Mouse (Mus musculus): ENCODE measurements around the gene Celsr2. TPM values are rescaled to one million over a fixed set of nuclear protein-coding genes. Genes with fewer than 3 reads are reported as not detected.

Gene Celsr2
- total and polyA plus RNA-seq, 2 experiments from 2014 or later = 24.5 to 51.4 TPM

DNA sequence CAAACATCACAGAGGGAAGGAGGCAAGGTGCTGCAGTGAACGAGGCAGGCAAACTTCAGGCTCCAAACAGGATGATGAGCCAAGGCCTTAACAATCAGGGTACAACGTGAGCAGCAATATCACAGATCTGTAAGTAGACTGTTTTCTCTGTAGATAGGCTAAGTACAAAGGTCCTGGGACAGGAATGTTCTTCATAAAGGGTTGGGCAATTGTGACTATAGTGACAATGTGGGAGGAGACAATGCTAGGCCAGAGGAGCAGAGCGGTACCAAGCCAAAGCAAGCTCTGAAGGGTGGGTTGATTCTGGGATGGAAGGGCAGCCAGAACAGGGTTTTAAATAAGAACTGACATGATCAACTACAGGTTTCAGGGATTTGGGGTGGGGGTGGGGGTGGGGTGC lies 47.5 kb downstream of the Celsr2 start:
- Histone ChIP-seq H3K4me1 (ENCODE audit: insufficient read depth) (0 out of 2 replicates have a peak, but pooled peaks cover 4% of the 10 kb centered on the region), H3K9ac (no peak overlapping the region), H3K27ac (ENCODE audit: low read depth, low read length) (no peak overlapping the region), H3K27me3 (ENCODE audit: insufficient read depth, low read length) (no peaks in the 10 kb centered on the region), H3K4me3 (ENCODE audit: low read depth, low read length) (no peak overlapping the region), H3K9me3 (ENCODE audit: low read length) (no peaks in the 10 kb centered on the region), H3K4me2 (ENCODE audit: low read depth) (no peak overlapping the region), H3K36me3 (ENCODE audit: insufficient read depth) (no peaks in the 10 kb centered on the region)
- DNase-seq (no peak), ATAC-seq (no peak)
- no peak for TF ChIP-seq CTCF (IDR thresholded peaks at IDR 0.05; ENCODE audit: low read depth)
- WGBS = 76% methylated on average over 3 of the region's 3 CpGs

DNA sequence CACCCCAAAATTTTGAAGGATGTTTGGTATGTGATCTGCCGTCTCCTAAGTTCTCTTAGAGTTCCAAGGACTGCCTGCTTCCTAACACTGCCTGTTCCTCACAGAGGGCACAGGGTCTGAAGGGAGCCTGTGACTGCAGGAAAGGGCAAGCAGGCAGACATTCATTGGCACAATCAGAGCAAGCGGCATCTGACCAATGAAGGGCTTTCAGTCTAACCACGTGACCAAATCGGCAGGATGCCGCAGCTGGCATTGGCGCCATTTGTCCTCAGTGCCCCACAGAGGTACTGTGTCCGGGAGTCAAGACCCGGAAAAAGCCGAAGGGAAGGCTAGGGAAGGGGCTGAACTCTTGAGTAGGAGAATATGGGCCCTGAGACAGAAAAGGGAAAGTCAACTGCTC lies 48.2 kb downstream of the Celsr2 start:
- Histone ChIP-seq H3K9me3 (ENCODE audit: low read length) (no peaks in the 10 kb centered on the region), H3K27ac (ENCODE audit: low read depth, low read length) (no peak overlapping the region), H3K36me3 (ENCODE audit: insufficient read depth) (no peaks in the 10 kb centered on the region), H3K27me3 (ENCODE audit: insufficient read depth, low read length) (no peaks in the 10 kb centered on the region), H3K9ac (no peak overlapping the region), H3K4me2 (ENCODE audit: low read depth) (no peak overlapping the region), H3K4me3 (ENCODE audit: low read depth, low read length) (no peak overlapping the region), H3K4me1 (ENCODE audit: insufficient read depth) (0 out of 2 replicates have a peak, but pooled peaks cover 4% of the 10 kb centered on the region)
- TF ChIP-seq CTCF (IDR thresholded peaks at IDR 0.05; ENCODE audit: low read depth) = no peak
- DNase-seq (no peak), ATAC-seq (peak; percentile 47; the same call in 1 of the 2 replicates)
- WGBS = 65% methylated on average over 9 of the region's 9 CpGs

- TF ChIP-seq CTCF (IDR thresholded peaks at IDR 0.05; ENCODE audit: low read depth) = no peak
- Histone ChIP-seq H3K27me3 (ENCODE audit: insufficient read depth, low read length) (no peaks in the 10 kb centered on the region), H3K27ac (ENCODE audit: low read depth, low read length) (no peak within 1 kb of the TSS), H3K9ac (no peak within 1 kb of the TSS), H3K4me3 (ENCODE audit: low read depth, low read length) (no peak within 1 kb of the TSS), H3K9me3 (ENCODE audit: low read length) (no peaks in the 10 kb centered on the region), H3K4me2 (ENCODE audit: low read depth) (no peak within 1 kb of the TSS), H3K4me1 (ENCODE audit: insufficient read depth) (0 out of 2 replicates have a peak, but pooled peaks cover 4% of the 10 kb centered on the region), H3K36me3 (ENCODE audit: insufficient read depth) (no peaks in the 10 kb centered on the region; the same call in 1 of the 2 replicates)
- no peak for ATAC-seq
- WGBS = 81% methylated on average over 9 of the region's 9 CpGs
- DNase-seq = no peak
Observed at GRCm38 (mm10) chr3:108364270-108364995, 50.9 kb downstream of the Celsr2 start, which contains the start of gene Mybphl. TSS of gene Mybphl (plus strand) at chr3:108364911.

DNA sequence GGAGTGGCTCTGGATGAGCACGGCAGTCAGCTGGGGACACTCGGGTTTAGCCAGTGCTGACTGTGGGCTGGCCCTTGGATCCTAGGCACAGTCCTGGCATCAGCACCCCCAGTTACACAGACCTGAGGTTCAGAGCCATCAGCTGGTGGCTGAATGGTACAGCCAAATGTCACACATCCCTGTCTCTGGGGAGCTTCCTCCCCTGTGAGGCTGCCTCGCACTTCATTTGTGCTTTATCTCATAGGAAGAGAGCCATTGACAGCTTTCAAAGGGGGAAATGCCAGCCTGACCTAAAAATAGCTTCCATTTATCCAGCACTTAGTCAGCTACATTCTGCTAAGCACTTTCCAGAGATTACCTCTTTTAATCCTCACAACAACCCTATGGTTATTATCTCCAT lies 51.7 kb downstream of the Celsr2 start:
- ATAC-seq (peak; percentile 44), DNase-seq (no peak)
- Histone ChIP-seq H3K4me2 (ENCODE audit: low read depth) (no peak overlapping the region), H3K9ac (no peak overlapping the region), H3K27ac (ENCODE audit: low read depth, low read length) (no peak overlapping the region), H3K4me3 (ENCODE audit: low read depth, low read length) (no peak overlapping the region), H3K4me1 (ENCODE audit: insufficient read depth) (0 out of 2 replicates have a peak, but pooled peaks cover 4% of the 10 kb centered on the region), H3K36me3 (ENCODE audit: insufficient read depth) (no peaks in the 10 kb centered on the region; the same call in 1 of the 2 replicates), H3K9me3 (ENCODE audit: low read length) (no peaks in the 10 kb centered on the region), H3K27me3 (ENCODE audit: insufficient read depth, low read length) (no peaks in the 10 kb centered on the region)
- no peak for TF ChIP-seq CTCF (IDR thresholded peaks at IDR 0.05; ENCODE audit: low read depth)
- WGBS = 61% methylated on average over 3 of the region's 3 CpGs

DNA sequence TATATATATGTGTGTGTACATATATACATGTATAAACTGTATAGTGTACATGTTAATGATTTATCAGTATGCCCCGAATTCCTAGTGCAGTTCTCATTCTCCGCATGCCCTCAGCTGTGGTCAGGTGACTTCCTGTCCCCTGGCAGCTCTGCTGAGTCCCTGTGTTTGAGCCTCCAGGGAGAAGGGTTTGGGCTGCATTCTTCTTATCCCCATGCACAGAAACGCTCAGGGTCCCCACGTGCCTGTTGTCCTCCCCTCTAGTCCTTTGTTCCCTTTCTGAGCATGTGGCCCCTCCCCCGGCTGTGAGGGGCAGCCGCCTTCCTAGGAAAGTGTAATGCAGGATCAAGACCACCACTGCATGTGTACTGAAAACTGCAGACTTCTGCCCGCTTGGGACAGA lies 54.5 kb downstream of the Celsr2 start:
- no peak overlapping the region for H3K27ac ChIP-seq (ENCODE audit: low read depth, low read length)
- no peak overlapping the region for H3K9ac ChIP-seq
- TF ChIP-seq CTCF (IDR thresholded peaks at IDR 0.05; ENCODE audit: low read depth) = no peak
- H3K4me3 ChIP-seq (ENCODE audit: low read depth, low read length) = no peak overlapping the region
- H3K4me1 ChIP-seq (ENCODE audit: insufficient read depth) = 0 out of 2 replicates have a peak, but pooled peaks cover 4% of the 10 kb centered on the region
- H3K27me3 ChIP-seq (ENCODE audit: insufficient read depth, low read length) = no peaks in the 10 kb centered on the region
- peak; percentile 25 for ATAC-seq
- no peak overlapping the region for H3K4me2 ChIP-seq (ENCODE audit: low read depth)
- no peak for DNase-seq
- 17% methylated on average over 7 of the region's 7 CpGs for WGBS
- peaks cover 21% of the 10 kb centered on the region for H3K36me3 ChIP-seq (ENCODE audit: insufficient read depth)
- no peaks in the 10 kb centered on the region for H3K9me3 ChIP-seq (ENCODE audit: low read length)

- 0 out of 2 replicates have a peak, but pooled peaks cover 1% of the 10 kb centered on the region for H3K4me1 ChIP-seq (ENCODE audit: insufficient read depth)
- H3K4me2 ChIP-seq (ENCODE audit: low read depth) = no peak overlapping the region
- no peaks in the 10 kb centered on the region for H3K27me3 ChIP-seq (ENCODE audit: insufficient read depth, low read length)
- DNase-seq (peak; percentile 63), ATAC-seq (peak; percentile 52; the same call in 1 of the 2 replicates)
- peaks cover 45% of the 10 kb centered on the region for H3K36me3 ChIP-seq (ENCODE audit: insufficient read depth)
- H3K27ac ChIP-seq (ENCODE audit: low read depth, low read length) = no peak overlapping the region
- 63% methylated on average over 6 of the region's 6 CpGs for WGBS
- no peak overlapping the region for H3K4me3 ChIP-seq (ENCODE audit: low read depth, low read length)
- no peaks in the 10 kb centered on the region for H3K9me3 ChIP-seq (ENCODE audit: low read length)
- TF ChIP-seq CTCF (IDR thresholded peaks at IDR 0.05; ENCODE audit: low read depth) = no peak
- no peak overlapping the region for H3K9ac ChIP-seq
Observed at GRCm38 (mm10) chr3:108358445-108358844, 56.9 kb downstream of the Celsr2 start.

DNA sequence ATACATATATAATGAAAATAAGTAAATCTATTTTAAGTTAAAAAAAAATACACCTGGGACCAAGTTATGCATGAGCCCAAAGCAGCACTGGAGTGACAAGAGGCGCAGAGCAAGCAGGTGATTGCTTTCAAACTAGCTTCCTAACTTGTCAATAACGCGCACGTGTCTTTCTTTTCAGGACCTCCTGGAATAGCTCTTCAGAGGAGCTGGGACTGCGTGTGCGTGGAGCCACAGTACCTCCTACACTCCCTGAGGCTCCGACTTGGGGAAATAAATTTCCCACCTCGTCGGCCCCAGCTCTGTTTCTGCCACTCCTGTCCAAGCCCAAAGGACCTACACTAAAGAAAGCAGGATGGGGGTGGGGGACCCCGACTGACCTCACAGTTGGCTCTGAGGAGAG lies 58.3 kb downstream of the Celsr2 start:
- no peak overlapping the region for H3K9ac ChIP-seq
- DNase-seq (no peak), ATAC-seq (no peak)
- H3K27me3 ChIP-seq (ENCODE audit: insufficient read depth, low read length) = no peaks in the 10 kb centered on the region
- H3K9me3 ChIP-seq (ENCODE audit: low read length) = no peaks in the 10 kb centered on the region
- no peak overlapping the region for H3K4me2 ChIP-seq (ENCODE audit: low read depth)
- no peaks in the 10 kb centered on the region for H3K4me1 ChIP-seq (ENCODE audit: insufficient read depth)
- no peak overlapping the region for H3K4me3 ChIP-seq (ENCODE audit: low read depth, low read length)
- peaks cover 55% of the 10 kb centered on the region for H3K36me3 ChIP-seq (ENCODE audit: insufficient read depth)
- H3K27ac ChIP-seq (ENCODE audit: low read depth, low read length) = no peak overlapping the region
- TF ChIP-seq CTCF (IDR thresholded peaks at IDR 0.05; ENCODE audit: low read depth) = no peak
- 89% methylated on average over 10 of the region's 10 CpGs for WGBS
